Mouse (Mus musculus): ENCODE measurements at regions not wholly inside any gene's neighbourhood (a gene's known extent, or its start where the extent isn't known, plus 50 kb on each side); places are given as distances from the start of the nearest gene placed in this dataset.

DNA sequence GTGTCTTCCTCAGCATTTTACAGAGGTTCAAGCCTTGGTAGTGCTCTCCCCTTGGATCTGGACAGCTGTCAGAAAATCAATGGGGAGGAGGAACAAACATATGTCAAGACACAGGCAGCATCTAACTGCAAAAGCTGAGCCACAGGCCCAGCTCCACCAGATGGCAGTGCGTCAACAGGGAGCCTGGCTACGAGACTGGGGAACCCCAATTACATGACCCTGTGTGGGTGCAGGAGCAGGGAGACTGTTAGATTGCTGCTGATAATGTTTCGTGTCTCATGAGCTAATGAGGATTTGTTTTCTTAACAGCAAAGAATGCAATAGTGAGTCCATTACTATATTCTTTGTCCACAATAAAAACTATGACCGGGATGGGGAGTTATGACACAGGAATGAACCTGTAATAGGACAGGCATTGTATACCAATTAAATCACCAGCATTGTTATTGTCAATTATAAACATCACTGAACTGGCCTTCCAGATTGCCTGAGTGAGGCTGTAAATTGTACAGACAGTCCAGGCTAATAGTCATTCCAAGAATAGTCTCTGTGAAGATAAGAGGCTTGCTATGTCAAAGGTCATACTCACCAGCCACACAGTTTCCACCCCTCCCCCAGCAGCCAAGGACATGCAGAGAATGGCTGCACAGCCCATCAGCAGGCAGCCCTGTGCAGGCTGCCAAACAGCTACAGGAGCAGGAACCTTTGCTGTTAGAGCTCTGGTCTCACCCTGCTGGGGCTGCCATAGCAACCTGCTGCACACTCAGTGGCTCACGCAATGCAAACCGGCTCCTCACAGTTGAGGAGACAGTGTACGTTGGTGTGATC is 58.8 kb upstream of the Barx2 start:
- no peak overlapping the region for H3K4me3 ChIP-seq (ENCODE audit: control insufficient read depth, low read depth, low read length)
- peaks cover 3% of the 10 kb centered on the region; the same call in 1 of the 2 replicates for H3K4me1 ChIP-seq (ENCODE audit: control insufficient read depth, insufficient read depth, low read length)
- H3K27me3 ChIP-seq (ENCODE audit: control insufficient read depth, insufficient read depth, low read length), result no peaks in the 10 kb centered on the region
- no peak overlapping the region; the same call in 1 of the 2 replicates for H3K27ac ChIP-seq (ENCODE audit: control insufficient read depth, insufficient read depth, low read depth, low read length)
- peak; percentile 66; the same call in 1 of the 2 replicates for TF ChIP-seq CTCF (IDR thresholded peaks at IDR 0.05; ENCODE audit: control insufficient read depth, insufficient read depth, insufficient replicate concordance, low read depth, low read length)
- TF ChIP-seq POLR2A (IDR thresholded peaks at IDR 0.05; ENCODE audit: control insufficient read depth, low read depth, low read length), result no peak
- H3K36me3 ChIP-seq (ENCODE audit: control insufficient read depth, insufficient read depth, low read length), result no peaks in the 10 kb centered on the region

- no peak for TF ChIP-seq CTCF (IDR thresholded peaks at IDR 0.05; ENCODE audit: control insufficient read depth, insufficient read depth, insufficient replicate concordance, low read depth, low read length)
- TF ChIP-seq POLR2A (IDR thresholded peaks at IDR 0.05; ENCODE audit: control insufficient read depth, low read depth, low read length), result no peak
- no peak overlapping the region for H3K4me3 ChIP-seq (ENCODE audit: control insufficient read depth, low read depth, low read length)
- no peaks in the 10 kb centered on the region for H3K27me3 ChIP-seq (ENCODE audit: control insufficient read depth, insufficient read depth, low read length)
- no peaks in the 10 kb centered on the region for H3K36me3 ChIP-seq (ENCODE audit: control insufficient read depth, insufficient read depth, low read length)
- peaks cover 3% of the 10 kb centered on the region; the same call in 1 of the 2 replicates for H3K4me1 ChIP-seq (ENCODE audit: control insufficient read depth, insufficient read depth, low read length)
- H3K27ac ChIP-seq (ENCODE audit: control insufficient read depth, insufficient read depth, low read depth, low read length), result no peak overlapping the region
Observed at GRCm38 (mm10) chr9:31972629-31972993, 59.3 kb upstream of the Barx2 start.

GRCm38 (mm10) chr9:31976191-31976590 is 62.9 kb upstream of the Barx2 start:
- H3K36me3 ChIP-seq (ENCODE audit: control insufficient read depth, insufficient read depth, low read length), result no peaks in the 10 kb centered on the region
- no peaks in the 10 kb centered on the region for H3K27me3 ChIP-seq (ENCODE audit: control insufficient read depth, insufficient read depth, low read length)
- H3K4me1 ChIP-seq (ENCODE audit: control insufficient read depth, insufficient read depth, low read length), result peaks cover 3% of the 10 kb centered on the region; the same call in 1 of the 2 replicates
- no peak overlapping the region for H3K27ac ChIP-seq (ENCODE audit: control insufficient read depth, insufficient read depth, low read depth, low read length)
- no peak overlapping the region for H3K4me3 ChIP-seq (ENCODE audit: control insufficient read depth, low read depth, low read length)
- no peak for TF ChIP-seq POLR2A (IDR thresholded peaks at IDR 0.05; ENCODE audit: control insufficient read depth, low read depth, low read length)
- TF ChIP-seq CTCF (IDR thresholded peaks at IDR 0.05; ENCODE audit: control insufficient read depth, insufficient read depth, insufficient replicate concordance, low read depth, low read length), result no peak

GRCm38 (mm10) chr9:31978071-31978470 is 64.8 kb upstream of the Barx2 start:
- H3K36me3 ChIP-seq (ENCODE audit: control insufficient read depth, insufficient read depth, low read length), result no peaks in the 10 kb centered on the region
- TF ChIP-seq POLR2A (IDR thresholded peaks at IDR 0.05; ENCODE audit: control insufficient read depth, low read depth, low read length), result no peak
- H3K27me3 ChIP-seq (ENCODE audit: control insufficient read depth, insufficient read depth, low read length), result no peaks in the 10 kb centered on the region
- no peaks in the 10 kb centered on the region for H3K4me1 ChIP-seq (ENCODE audit: control insufficient read depth, insufficient read depth, low read length)
- no peak overlapping the region for H3K27ac ChIP-seq (ENCODE audit: control insufficient read depth, insufficient read depth, low read depth, low read length)
- no peak overlapping the region for H3K4me3 ChIP-seq (ENCODE audit: control insufficient read depth, low read depth, low read length)

- TF ChIP-seq CTCF (IDR thresholded peaks at IDR 0.05; ENCODE audit: control insufficient read depth, insufficient read depth, insufficient replicate concordance, low read depth, low read length) (no peak), POLR2A (IDR thresholded peaks at IDR 0.05; ENCODE audit: control insufficient read depth, low read depth, low read length) (no peak)
- no peaks in the 10 kb centered on the region for H3K27me3 ChIP-seq (ENCODE audit: control insufficient read depth, insufficient read depth, low read length)
Observed at GRCm38 (mm10) chr9:31979211-31979610, 65.9 kb upstream of the Barx2 start.

GRCm38 (mm10) chr9:31980459-31980858 is 67.2 kb upstream of the Barx2 start:
- Histone ChIP-seq H3K27ac (ENCODE audit: control insufficient read depth, insufficient read depth, low read depth, low read length) (no peak overlapping the region), H3K4me1 (ENCODE audit: control insufficient read depth, insufficient read depth, low read length) (peaks cover 2% of the 10 kb centered on the region; the same call in 1 of the 2 replicates), H3K4me3 (ENCODE audit: control insufficient read depth, low read depth, low read length) (no peak overlapping the region), H3K27me3 (ENCODE audit: control insufficient read depth, insufficient read depth, low read length) (no peaks in the 10 kb centered on the region), H3K36me3 (ENCODE audit: control insufficient read depth, insufficient read depth, low read length) (no peaks in the 10 kb centered on the region)
- TF ChIP-seq POLR2A (IDR thresholded peaks at IDR 0.05; ENCODE audit: control insufficient read depth, low read depth, low read length), result no peak
- no peak for TF ChIP-seq CTCF (IDR thresholded peaks at IDR 0.05; ENCODE audit: control insufficient read depth, insufficient read depth, insufficient replicate concordance, low read depth, low read length)

More at GRCm38 (mm10) chr9:31979211-31979610, 65.9 kb upstream of the Barx2 start:
- Histone ChIP-seq H3K36me3 (ENCODE audit: control insufficient read depth, insufficient read depth, low read length) (no peaks in the 10 kb centered on the region), H3K4me3 (ENCODE audit: control insufficient read depth, low read depth, low read length) (no peak overlapping the region), H3K27ac (ENCODE audit: control insufficient read depth, insufficient read depth, low read depth, low read length) (no peak overlapping the region), H3K4me1 (ENCODE audit: control insufficient read depth, insufficient read depth, low read length) (0 out of 2 replicates have a peak, but pooled peaks cover 2% of the 10 kb centered on the region)

DNA sequence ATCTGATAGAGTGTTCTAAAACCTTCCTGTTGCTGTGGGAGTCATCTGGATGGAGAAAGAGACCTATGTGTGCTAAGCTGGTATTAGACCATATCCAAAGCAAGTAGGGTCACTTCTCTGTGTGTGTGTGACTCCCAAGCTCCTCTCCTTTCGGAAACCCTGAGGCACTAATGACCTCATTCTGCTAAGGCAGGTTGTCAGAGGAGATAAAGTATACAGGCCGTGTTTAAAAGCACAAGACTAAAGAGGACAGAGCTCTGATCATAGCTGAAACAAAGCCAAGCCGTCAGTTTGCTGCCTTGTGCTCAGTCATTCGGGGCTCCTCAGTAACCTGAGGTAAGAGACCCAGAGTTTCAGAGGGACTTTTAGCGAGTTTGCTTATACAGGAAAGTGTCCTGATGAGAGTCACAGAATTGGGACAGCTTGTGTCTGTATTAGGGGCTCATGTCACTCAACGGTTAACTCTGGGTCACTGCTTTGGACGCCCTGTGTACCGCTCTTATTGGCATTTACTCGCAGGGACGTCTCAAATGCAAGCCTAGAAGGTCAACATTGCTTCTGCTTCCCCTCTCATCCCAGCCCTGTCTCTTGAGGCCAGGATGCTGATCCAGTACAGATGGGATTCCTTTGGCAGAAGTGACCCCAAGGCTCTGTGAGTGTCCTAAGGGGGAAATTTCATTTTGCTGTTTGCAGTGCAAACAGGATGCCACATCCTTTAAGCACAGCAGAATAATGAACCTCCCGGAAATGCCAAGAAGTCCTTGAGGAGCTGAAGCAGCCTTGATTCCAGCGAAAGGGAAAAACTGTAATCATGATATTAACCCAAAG is 70.7 kb upstream of the Barx2 start:
- H3K4me3 ChIP-seq (ENCODE audit: control insufficient read depth, low read depth, low read length), result no peak overlapping the region
- H3K27me3 ChIP-seq (ENCODE audit: control insufficient read depth, insufficient read depth, low read length), result no peaks in the 10 kb centered on the region
- H3K4me1 ChIP-seq (ENCODE audit: control insufficient read depth, insufficient read depth, low read length), result peaks cover 2% of the 10 kb centered on the region; the same call in 1 of the 2 replicates
- H3K27ac ChIP-seq (ENCODE audit: control insufficient read depth, insufficient read depth, low read depth, low read length), result peak overlapping the region; percentile 52; the same call in 1 of the 2 replicates
- H3K36me3 ChIP-seq (ENCODE audit: control insufficient read depth, insufficient read depth, low read length), result no peaks in the 10 kb centered on the region
- TF ChIP-seq POLR2A (IDR thresholded peaks at IDR 0.05; ENCODE audit: control insufficient read depth, low read depth, low read length), result no peak
- TF ChIP-seq CTCF (IDR thresholded peaks at IDR 0.05; ENCODE audit: control insufficient read depth, insufficient read depth, insufficient replicate concordance, low read depth, low read length), result no peak
